Mouse (Mus musculus) CH12.LX (cell line): ENCODE data around the gene Dennd2a. TPM values are rescaled to one million over a fixed set of nuclear protein-coding genes. Genes with fewer than 3 reads are reported as not detected.

Experiments used
- DNase-seq: peaks from one replicate; pipeline ENCODE4 v3.0.0-alpha.2; 2013; ENCODE audit errors: extremely low read depth
- H3K27ac ChIP-seq: 2 replicates; pipeline ENCODE4 v1.5.1; 2012; ENCODE audit warnings: low read depth, mild to moderate bottlenecking, control low read depth, moderate library complexity; ENCODE audit not compliant: insufficient read depth
- H3K27me3 ChIP-seq: replicated peaks from 2 replicates; pipeline ENCODE3; 2012; ENCODE audit warnings: inconsistent platforms
- H3K36me3 ChIP-seq, 2 experiments: replicated peaks in 1 of 2; 2 replicates each; pipeline versions ENCODE3 to v1.6.1; 2012; ENCODE audit warnings: inconsistent platforms in 1 of 2, low read length in 1 of 2, mild to moderate bottlenecking in 1 of 2, mixed read lengths in 1 of 2, moderate library complexity in 1 of 2; ENCODE audit not compliant: control insufficient read depth in 1 of 2, insufficient read depth in 1 of 2
- H3K4me1 ChIP-seq, 2 experiments: 2 replicates each; pipeline ENCODE4 v1.6.1; 2012; ENCODE audit warnings: inconsistent platforms in 1 of 2, moderate library complexity in 1 of 2; ENCODE audit not compliant: insufficient read depth in 2 of 2, control insufficient read depth in 1 of 2
- H3K4me2 ChIP-seq: 2 replicates; pipeline ENCODE4 v1.6.1; 2012; ENCODE audit warnings: low read depth, mild to moderate bottlenecking, control low read depth; ENCODE audit not compliant: poor library complexity, insufficient read depth, severe bottlenecking
- H3K4me3 ChIP-seq, 3 experiments: fragments of 150-350 bp in 1 of 3; sonication (generic) in 1 of 3; replicated peaks in 1 of 3; 2 replicates each; pipeline versions ENCODE3 to v1.5.1; 2011 to 2012; ENCODE audit warnings: low read depth in 2 of 3, low read length in 2 of 3, mild to moderate bottlenecking in 2 of 3, moderate library complexity in 2 of 3, control low read depth in 1 of 3, improper control_type of control experiment in 1 of 3, inconsistent platforms in 1 of 3, mixed read lengths in 1 of 3; ENCODE audit not compliant: poor library complexity in 1 of 3
- H3K79me2 ChIP-seq: replicated peaks from 2 replicates; pipeline ENCODE4 v1.6.1; 2012; ENCODE audit warnings: mild to moderate bottlenecking, moderate library complexity; ENCODE audit not compliant: control insufficient read depth, poor library complexity, insufficient read depth, severe bottlenecking; ENCODE audit errors: extremely low read depth
- H3K9ac ChIP-seq: 2 replicates; pipeline ENCODE4 v1.6.1; 2012; ENCODE audit warnings: low read depth, mild to moderate bottlenecking, control low read depth, moderate library complexity; ENCODE audit not compliant: insufficient read depth
- H3K9me3 ChIP-seq: replicated peaks from 2 replicates; pipeline ENCODE3; 2012; ENCODE audit warnings: low read length, inconsistent platforms, mixed read lengths
- BHLHE40 ChIP-seq: IDR thresholded peaks from 2 replicates; pipeline ENCODE4 v1.6.1; 2011; ENCODE audit warnings: mild to moderate bottlenecking, low read depth, low read length, improper control_type of control experiment
- CHD1 ChIP-seq: IDR thresholded peaks from 2 replicates; pipeline ENCODE4 v1.6.1; 2012; ENCODE audit warnings: low read depth, low read length, improper control_type of control experiment, inconsistent platforms
- CTCF ChIP-seq, 2 experiments: IDR thresholded peaks in 1 of 2; conservative IDR thresholded peaks in 1 of 2; 2 replicates each; pipeline ENCODE4 v1.5.1; 2011 to 2012; ENCODE audit warnings: low read depth in 2 of 2, low read length in 2 of 2, improper control_type of control experiment in 1 of 2, inconsistent platforms in 1 of 2, mild to moderate bottlenecking in 1 of 2, moderate library complexity in 1 of 2
- ELF1 ChIP-seq: IDR thresholded peaks from 2 replicates; pipeline ENCODE4 v1.6.1; 2014; ENCODE audit warnings: low read depth, mild to moderate bottlenecking, inconsistent platforms, low read length, improper control_type of control experiment
- EP300 ChIP-seq: IDR thresholded peaks from 2 replicates; pipeline ENCODE4 v1.6.1; 2011; ENCODE audit warnings: low read length, improper control_type of control experiment
- ETS1 ChIP-seq: conservative IDR thresholded peaks from 2 replicates; pipeline ENCODE4 v1.6.1; 2012; ENCODE audit warnings: low read depth, mild to moderate bottlenecking, inconsistent platforms, low read length, improper control_type of control experiment, moderate library complexity
- HCFC1 ChIP-seq: IDR thresholded peaks from 2 replicates; pipeline ENCODE4 v1.6.1; 2012; ENCODE audit warnings: low read depth, mild to moderate bottlenecking, inconsistent platforms, low read length, improper control_type of control experiment
- IRF4 ChIP-seq: IDR thresholded peaks from 2 replicates; pipeline ENCODE4 v1.6.1; 2014; ENCODE audit warnings: low read depth, mild to moderate bottlenecking, inconsistent platforms, low read length, improper control_type of control experiment
- JUN ChIP-seq: IDR thresholded peaks from 2 replicates; pipeline ENCODE4 v1.6.1; 2011; ENCODE audit warnings: low read depth, mild to moderate bottlenecking, low read length, improper control_type of control experiment, moderate library complexity; ENCODE audit not compliant: insufficient read depth
- JUND ChIP-seq: conservative IDR thresholded peaks from 2 replicates; pipeline ENCODE4 v1.6.1; 2011; ENCODE audit warnings: low read depth, low read length, improper control_type of control experiment
- KAT2A ChIP-seq: IDR thresholded peaks from 2 replicates; pipeline ENCODE4 v1.6.1; 2012; ENCODE audit warnings: low read length, improper control_type of control experiment, inconsistent platforms; ENCODE audit not compliant: insufficient replicate concordance
- MAFK ChIP-seq: IDR thresholded peaks from 2 replicates; pipeline ENCODE4 v1.6.1; 2011; ENCODE audit warnings: low read length, improper control_type of control experiment; ENCODE audit not compliant: insufficient replicate concordance
- MAX ChIP-seq: IDR thresholded peaks from 2 replicates; pipeline ENCODE4 v1.6.1; 2011; ENCODE audit warnings: low read length, improper control_type of control experiment
- MAZ ChIP-seq: IDR thresholded peaks from 2 replicates; pipeline ENCODE4 v1.6.1; 2012; ENCODE audit warnings: low read depth, mild to moderate bottlenecking, inconsistent platforms, low read length, improper control_type of control experiment, moderate library complexity
- MEF2A ChIP-seq: IDR thresholded peaks from 2 replicates; pipeline ENCODE4 v1.6.1; 2014; ENCODE audit warnings: low read depth, mild to moderate bottlenecking, inconsistent platforms, low read length, improper control_type of control experiment, borderline replicate concordance
- MXI1 ChIP-seq: IDR thresholded peaks from 2 replicates; pipeline ENCODE4 v1.6.1; 2011; ENCODE audit warnings: mild to moderate bottlenecking, low read depth, low read length, improper control_type of control experiment
- MYC ChIP-seq: IDR thresholded peaks from 2 replicates; pipeline ENCODE4 v1.6.1; 2011; ENCODE audit warnings: low read depth, mild to moderate bottlenecking, improper control_type of control experiment, low read length
- NRF1 ChIP-seq: IDR thresholded peaks from 2 replicates; pipeline ENCODE4 v1.6.1; 2014; ENCODE audit warnings: low read depth, mild to moderate bottlenecking, inconsistent platforms, low read length, improper control_type of control experiment, moderate library complexity
- PAX5 ChIP-seq: IDR thresholded peaks from 2 replicates; pipeline ENCODE4 v1.6.1; 2012; ENCODE audit warnings: low read length, inconsistent platforms, mixed read lengths
- POLR2A ChIP-seq: IDR thresholded peaks from 2 replicates; pipeline ENCODE4 v1.6.1; 2011; ENCODE audit warnings: low read depth, mild to moderate bottlenecking, improper control_type of control experiment, low read length
- RCOR1 ChIP-seq: conservative IDR thresholded peaks from 2 replicates; pipeline ENCODE4 v1.6.1; 2012; ENCODE audit warnings: low read depth, mild to moderate bottlenecking, inconsistent platforms, low read length, improper control_type of control experiment
- SIN3A ChIP-seq: IDR thresholded peaks from 2 replicates; pipeline ENCODE4 v1.6.1; 2012; ENCODE audit warnings: low read length, improper control_type of control experiment, inconsistent platforms
- TBP ChIP-seq: conservative IDR thresholded peaks from 2 replicates; pipeline ENCODE4 v1.6.1; 2011; ENCODE audit warnings: low read depth, low read length, improper control_type of control experiment
- TCF12 ChIP-seq: IDR thresholded peaks from 2 replicates; pipeline ENCODE4 v1.6.1; 2014; ENCODE audit warnings: low read depth, mild to moderate bottlenecking, inconsistent platforms, low read length, improper control_type of control experiment
- UBTF ChIP-seq: IDR thresholded peaks from 2 replicates; pipeline ENCODE4 v1.6.1; 2012; ENCODE audit warnings: low read depth, mild to moderate bottlenecking, inconsistent platforms, low read length, improper control_type of control experiment, moderate library complexity
- USF1 ChIP-seq: IDR thresholded peaks from 2 replicates; pipeline ENCODE4 v1.6.1; 2014; ENCODE audit warnings: low read depth, mild to moderate bottlenecking, inconsistent platforms, low read length, improper control_type of control experiment
- USF2 ChIP-seq: conservative IDR thresholded peaks from 2 replicates; pipeline ENCODE4 v1.6.1; 2011; ENCODE audit warnings: low read depth, low read length, improper control_type of control experiment
- ZKSCAN1 ChIP-seq: IDR thresholded peaks from 2 replicates; pipeline ENCODE4 v1.6.1; 2012; ENCODE audit warnings: low read depth, inconsistent platforms, low read length, improper control_type of control experiment, borderline replicate concordance
- ZMIZ1 ChIP-seq: IDR thresholded peaks from 2 replicates; pipeline ENCODE4 v1.6.1; 2012; ENCODE audit warnings: low read depth, mild to moderate bottlenecking, inconsistent platforms, low read length, improper control_type of control experiment
- ZNF384 ChIP-seq: IDR thresholded peaks from 2 replicates; pipeline ENCODE4 v1.6.1; 2012; ENCODE audit warnings: low read depth, low read length, improper control_type of control experiment, inconsistent platforms
- dilution Hi-C: fragments of 300-500 bp; cut with MboI; formaldehyde crosslinking; loops from 2 replicates; pipeline ENCODE4 v1.14.3; 2020; ENCODE audit warnings: low sequenced_read_pairs; ENCODE audit not compliant: extremely low pct_unique_long_range_greater_than_20kb, extremely low pct_ligation_motif_present
- in situ Hi-C: fragments of 300-500 bp; cut with MboI; formaldehyde crosslinking; loops from 3 replicates; pipeline ENCODE4 v1.14.3; 2019; ENCODE audit warnings: low sequenced_read_pairs, low pct_ligation_motif_present, low pct_unique_long_range_greater_than_20kb, mixed read lengths
- polyA plus RNA-seq: library from polyadenylated mRNA; unstranded; fragments of >175 nt; gene quantifications from 2 replicates; pipeline ENCODE4 v1.2.1, GENCODE M21; 2012; ENCODE audit warnings: low read depth; ENCODE audit not compliant: insufficient read length
- total RNA-seq, 2 experiments: library from RNA; depleted of rRNA; stranded (reverse); fragments of 300-350 nt in 1 of 2; fragments of >200 nt in 1 of 2; gene quantifications; 2 replicates each; pipeline ENCODE4 v1.2.3; 2012 to 2014

The Dennd2a gene
- total and polyA plus RNA-seq, 3 experiments: 3.7 to 10.6 (median 9.1) TPM

DNA sequence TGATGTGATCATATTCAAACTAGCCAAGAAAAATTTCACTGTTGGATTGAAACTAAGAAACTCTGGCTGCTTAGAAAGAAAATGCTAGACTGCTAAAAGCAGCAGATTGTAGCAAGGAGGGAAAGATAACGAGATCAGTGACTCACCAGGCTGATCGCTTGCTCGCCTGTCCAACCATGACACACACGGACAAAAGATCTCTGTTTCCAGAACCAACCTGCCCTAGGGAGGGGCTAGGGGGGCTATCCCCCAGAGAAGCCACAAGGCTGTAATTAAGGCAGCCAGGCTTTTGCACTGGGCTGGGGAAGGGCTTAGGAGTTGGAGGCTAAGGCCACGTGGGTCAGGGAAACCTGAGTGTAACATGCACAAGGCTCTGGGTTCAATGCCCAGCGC, 41.9 kb downstream of the Dennd2a start:
- no peaks in the 10 kb centered on the region for H3K79me2 ChIP-seq
- H3K9ac ChIP-seq: no peak overlapping the region
- H3K4me1 ChIP-seq: peaks cover 0 to 12% of the 10 kb centered on the region in 2 experiments; a peak in 2 of 4 replicates
- no peak overlapping the region for H3K27ac ChIP-seq
- peak; percentile 33 for DNase-seq
- in situ Hi-C loops (loop anchor here (5.0 kb wide), 1 partner anchor 37 kb away; no protein-coding TSS in a partner anchor), dilution Hi-C loops (no loop called here)
- TF ChIP-seq ZNF384: no peak
- no peak for TF ChIP-seq ELF1
- TF ChIP-seq SIN3A: no peak
- no peak for TF ChIP-seq TCF12
- TF ChIP-seq IRF4: no peak
- no peak for TF ChIP-seq CTCF (conservative IDR thresholded peaks at IDR 0.05 in 1 of 2, IDR thresholded peaks at IDR 0.05 in 1 of 2; ENCODE audit: low read depth in 2 of 2, low read length in 2 of 2)
- TF ChIP-seq ZMIZ1: no peak
- no peak for TF ChIP-seq ETS1
- no peak for TF ChIP-seq MYC
- no peak for TF ChIP-seq POLR2A
- no peak for TF ChIP-seq MAX
- no peak for TF ChIP-seq JUND
- no peak for TF ChIP-seq EP300
- TF ChIP-seq TBP: no peak
- TF ChIP-seq NRF1: no peak
- no peak for TF ChIP-seq USF2
- TF ChIP-seq CHD1: no peak
- TF ChIP-seq MAFK: no peak
- H3K4me3 ChIP-seq: no peak overlapping the region
- H3K9me3 ChIP-seq: peaks cover 11% of the 10 kb centered on the region
- H3K36me3 ChIP-seq: peaks cover 21 to 73% of the 10 kb centered on the region in 2 experiments
- no peaks in the 10 kb centered on the region for H3K27me3 ChIP-seq
- H3K4me2 ChIP-seq: no peak overlapping the region

- peaks cover 15 to 72% of the 10 kb centered on the region in 2 experiments for H3K36me3 ChIP-seq
- DNase-seq: no peak
- peaks cover 0 to 12% of the 10 kb centered on the region in 2 experiments; a peak in 2 of 4 replicates for H3K4me1 ChIP-seq
- no peak overlapping the region for H3K4me3 ChIP-seq
- H3K4me2 ChIP-seq: no peak overlapping the region
- H3K79me2 ChIP-seq: no peaks in the 10 kb centered on the region
- dilution Hi-C loops: no loop called here
- no peak overlapping the region for H3K9ac ChIP-seq
- no peaks in the 10 kb centered on the region for H3K27me3 ChIP-seq
- no peak for TF ChIP-seq ZMIZ1
- TF ChIP-seq USF1: no peak
- TF ChIP-seq MEF2A: no peak
- TF ChIP-seq TCF12: no peak
- no peak for TF ChIP-seq CTCF (conservative IDR thresholded peaks at IDR 0.05 in 1 of 2, IDR thresholded peaks at IDR 0.05 in 1 of 2; ENCODE audit: low read depth in 2 of 2, low read length in 2 of 2)
- TF ChIP-seq MAX: no peak
- no peak for TF ChIP-seq MAZ
- no peak for TF ChIP-seq ZKSCAN1
- TF ChIP-seq KAT2A: no peak
- no peak for TF ChIP-seq RCOR1
- no peak for TF ChIP-seq JUN
- TF ChIP-seq HCFC1: no peak
- TF ChIP-seq MAFK: no peak
- no peak for TF ChIP-seq EP300
- no peak for TF ChIP-seq UBTF
- TF ChIP-seq MXI1: no peak
- TF ChIP-seq BHLHE40: no peak
- no peak for TF ChIP-seq ZNF384
- no peak for TF ChIP-seq PAX5
- TF ChIP-seq, all 38 proteins: peak for 0
- Histone ChIP-seq H3K9me3 (peaks cover 6% of the 10 kb centered on the region), H3K27ac (no peak overlapping the region)
- in situ Hi-C loops: loop anchor here (5.0 kb wide), 1 partner anchor 37 kb away; no protein-coding TSS in a partner anchor
Measured at GRCm38 (mm10) chr6:39515040-39515738, 42.5 kb downstream of the Dennd2a start.
